Mouse (Mus musculus): ENCODE measurements around the gene Pla2g5.
A peak's percentile ranks its signal among the peaks of the same experiment; 100 is the strongest.
"Not testable (repeated sequence)": the region's sequence is repeated elsewhere in the genome, so short reads cannot be mapped to it uniquely, and the experiment has no call there.

The Pla2g5 gene

GRCm38 (mm10) chr4:138863344-138863998 is at the start of gene Pla2g5:
TSS of gene Pla2g5 (minus strand) at chr4:138863482.
- DNase-seq = no peak

- no peak for DNase-seq
Observed at GRCm38 (mm10) chr4:138905624-138906337, 42.5 kb upstream of the Pla2g5 start.

GRCm38 (mm10) chr4:138899361-138899760 is 36.1 kb upstream of the Pla2g5 start:
- no peak for DNase-seq

GRCm38 (mm10) chr4:138893789-138894188 is 30.5 kb upstream of the Pla2g5 start:
- not testable (repeated sequence) for DNase-seq

GRCm38 (mm10) chr4:138892655-138893054 is 29.4 kb upstream of the Pla2g5 start:
- DNase-seq = no peak

- no peak for DNase-seq
Observed at GRCm38 (mm10) chr4:138889635-138890034, 26.4 kb upstream of the Pla2g5 start.

- DNase-seq = no peak
Observed at GRCm38 (mm10) chr4:138889165-138889564, 25.9 kb upstream of the Pla2g5 start.

- DNase-seq = peak; percentile 58 to 89
Observed at GRCm38 (mm10) chr4:138884261-138884660, 21.0 kb upstream of the Pla2g5 start.

- DNase-seq = no peak
Observed at GRCm38 (mm10) chr4:138882179-138882578, 18.9 kb upstream of the Pla2g5 start.

- no peak for DNase-seq
Observed at GRCm38 (mm10) chr4:138880811-138881584, 17.7 kb upstream of the Pla2g5 start.

GRCm38 (mm10) chr4:138879808-138880207 is 16.5 kb upstream of the Pla2g5 start:
- no peak for DNase-seq

GRCm38 (mm10) chr4:138878783-138879182 is 15.5 kb upstream of the Pla2g5 start:
- DNase-seq = no peak

- DNase-seq = no peak
Observed at GRCm38 (mm10) chr4:138877731-138878130, 14.4 kb upstream of the Pla2g5 start, which contains the start of gene Pla2g2e. TSS of gene Pla2g2e (plus strand) at chr4:138877942.

GRCm38 (mm10) chr4:138875986-138876385 is 12.7 kb upstream of the Pla2g5 start:
- DNase-seq = no peak

- DNase-seq = not testable (repeated sequence)
Observed at GRCm38 (mm10) chr4:138875275-138875674, 12.0 kb upstream of the Pla2g5 start.

GRCm38 (mm10) chr4:138873864-138874263 is 10.6 kb upstream of the Pla2g5 start, which contains the start of gene Gm13030:
TSS of gene Gm13030 (minus strand) at chr4:138873964.
- DNase-seq = no peak

- DNase-seq = no peak
Observed at GRCm38 (mm10) chr4:138868666-138869065, 5.4 kb upstream of the Pla2g5 start.

- DNase-seq = peak; percentile 70 to 80
Observed at GRCm38 (mm10) chr4:138866413-138866812, 3.1 kb upstream of the Pla2g5 start.

GRCm38 (mm10) chr4:138865991-138866390 is 2.7 kb upstream of the Pla2g5 start:
- DNase-seq = no peak

GRCm38 (mm10) chr4:138865092-138865491 is 1.8 kb upstream of the Pla2g5 start:
- DNase-seq = no peak

GRCm38 (mm10) chr4:138859728-138860127 is 3.6 kb downstream of the Pla2g5 start:
- DNase-seq = peak; percentile 47 to 75

- DNase-seq = no peak
Observed at GRCm38 (mm10) chr4:138859245-138859644, 4.0 kb downstream of the Pla2g5 start.

GRCm38 (mm10) chr4:138858446-138858845 is 4.8 kb downstream of the Pla2g5 start:
- no peak for DNase-seq
